Mouse (Mus musculus) C2C12 (cell line): Measurements from ENCODE around the gene Cdh4.

ENCODE experiments used
- CEBPB ChIP-seq: IDR thresholded peaks from one replicate; pipeline ENCODE4 v1.6.1; 2011; ENCODE audit warnings: low read depth, mild to moderate bottlenecking, control low read depth, moderate library complexity
- CTCF ChIP-seq: IDR thresholded peaks from one replicate; pipeline ENCODE4 v1.5.1; 2011; ENCODE audit not compliant: control insufficient read depth, insufficient read depth, insufficient read length
- MAX ChIP-seq: IDR thresholded peaks from one replicate; pipeline ENCODE4 v1.6.1; 2011; ENCODE audit warnings: mild to moderate bottlenecking, control low read depth
- MYOD1 ChIP-seq: IDR thresholded peaks from one replicate; pipeline ENCODE4 v1.6.1; 2011; ENCODE audit warnings: low read depth; ENCODE audit not compliant: control insufficient read depth, insufficient read length
- USF1 ChIP-seq: IDR thresholded peaks from one replicate; pipeline ENCODE4 v1.6.1; 2011; ENCODE audit warnings: low read depth, mild to moderate bottlenecking, control low read depth, moderate library complexity

DNA sequence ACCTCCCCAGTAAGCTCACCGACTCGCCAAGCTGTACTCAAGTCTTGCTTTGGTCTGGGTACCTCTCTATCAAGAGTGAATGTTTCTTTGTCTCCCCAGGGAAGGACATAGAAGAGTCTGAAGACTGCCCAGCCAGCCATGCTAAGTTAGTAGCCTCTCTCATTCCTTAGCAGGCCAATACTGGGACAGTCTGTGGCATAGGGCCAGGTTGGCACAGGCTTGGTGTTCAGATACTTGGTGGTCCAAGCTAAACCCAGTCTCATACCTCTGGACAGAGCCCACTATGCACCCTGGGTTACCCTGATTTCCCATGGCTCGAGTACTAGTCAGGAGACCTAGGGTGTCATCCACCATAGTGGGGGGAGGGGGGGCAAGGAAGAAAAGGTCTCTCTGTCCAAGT is 1.1 kb upstream of the Cdh4 start:
- TF ChIP-seq CTCF (no peak), CEBPB (no peak), MAX (no peak), USF1 (no peak), MYOD1 (no peak)
